In the genomic region with DNA sequence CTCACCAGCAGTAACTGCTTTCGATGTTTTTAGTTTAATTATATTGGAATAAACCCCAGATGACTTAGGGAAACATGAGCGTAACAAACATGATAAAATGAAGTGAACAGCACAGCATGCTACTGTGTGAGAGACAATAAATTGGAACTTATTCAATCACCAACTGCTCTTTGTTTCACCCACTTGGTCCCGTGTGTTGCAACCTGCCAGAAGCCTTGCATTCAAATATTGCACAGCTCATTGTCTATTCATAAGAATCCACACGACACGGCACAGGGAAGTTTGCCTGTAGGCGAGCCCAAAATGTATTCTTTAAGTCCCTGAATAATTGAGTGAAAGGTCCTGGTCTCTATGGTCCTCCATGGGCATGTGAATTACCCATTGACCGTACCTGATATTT, we compare ENCODE assay signal across 13 mouse cellular contexts.
A peak's percentile ranks its signal among the peaks of the same experiment; 100 is the strongest.
DNase-seq lines count a peak whose midpoint lies in the region; ATAC-seq lines count a peak whose summit lies in the region.
"Had no signal": no experiment of that assay in that cellular context is flagged by ENCODE, and none has a peak within 500 bp of the region (broad histone marks: within the 10 kb centered on the region; RNA-seq: fewer than 3 reads in every experiment).

No protein-coding gene starts in this region.

- no peaks in the 10 kb centered on the region for H3K27me3 ChIP-seq in forebrain, embryonic 15.5 days
- H3K27me3 ChIP-seq in forebrain, embryonic 13.5 days: no peaks in the 10 kb centered on the region
- no peaks in the 10 kb centered on the region for H3K27me3 ChIP-seq in hindbrain, embryonic 13.5 days
- H3K27me3 ChIP-seq in midbrain, embryonic 16.5 days (ENCODE audit: control insufficient read depth, insufficient read depth, low read depth, low read length): no peaks in the 10 kb centered on the region
- H3K27me3 ChIP-seq: heart, embryonic 12.5 days; intestine, embryonic 15.5 days had no signal

- peak; percentile 33 for DNase-seq in MN1 (ENCODE audit: low spot score)
- no peak for DNase-seq in adrenal gland, adult 18-20 months (ENCODE audit: low spot score in 2 of 2)
- DNase-seq in kidney, adult 11 months: no peak
- no peak for DNase-seq in cerebellum, postnatal 25 days
- DNase-seq: adrenal gland, postnatal 36 days; lung, adult 18-20 months had no signal

- H3K4me2 ChIP-seq in forebrain, embryonic 15.5 days (replicated peaks): no peak overlapping the region
- no peak overlapping the region for H3K4me2 ChIP-seq in forebrain, embryonic 13.5 days
- H3K4me2 ChIP-seq in hindbrain, embryonic 13.5 days: no peak overlapping the region
- no peak overlapping the region for H3K4me2 ChIP-seq in midbrain, embryonic 16.5 days (ENCODE audit: low read length)
- H3K4me2 ChIP-seq: heart, embryonic 12.5 days; intestine, embryonic 15.5 days; liver, embryonic 11.5 days had no signal

- no peak overlapping the region for H3K27ac ChIP-seq in forebrain, embryonic 15.5 days (replicated peaks)
- H3K27ac ChIP-seq in forebrain, embryonic 13.5 days: no peak overlapping the region
- H3K27ac ChIP-seq in hindbrain, embryonic 13.5 days: peak overlapping the region; percentile 70
- 0 out of 2 replicates have a peak overlapping the region, but pooled peaks have one; percentile 7 for H3K27ac ChIP-seq in midbrain, embryonic 16.5 days (ENCODE audit: low read length)
- H3K27ac ChIP-seq: intestine, embryonic 15.5 days had no signal

- H3K9ac ChIP-seq in forebrain, embryonic 15.5 days (replicated peaks): no peak overlapping the region
- no peak overlapping the region for H3K9ac ChIP-seq in forebrain, embryonic 13.5 days
- no peak overlapping the region for H3K9ac ChIP-seq in hindbrain, embryonic 13.5 days
- H3K9ac ChIP-seq in midbrain, embryonic 16.5 days (ENCODE audit: low read depth, low read length): no peak overlapping the region
- H3K9ac ChIP-seq: heart, embryonic 12.5 days; intestine, embryonic 15.5 days had no signal

- 41% methylated on average over 7 of the region's 7 CpGs for WGBS in forebrain, embryonic 15.5 days
- WGBS in forebrain, embryonic 13.5 days: 52% methylated on average over 7 of the region's 7 CpGs
- WGBS in hindbrain, embryonic 13.5 days: 40% methylated on average over 7 of the region's 7 CpGs
- 40% methylated on average over 7 of the region's 7 CpGs for WGBS in midbrain, embryonic 16.5 days

- no peaks in the 10 kb centered on the region for H3K36me3 ChIP-seq in forebrain, embryonic 15.5 days
- no peaks in the 10 kb centered on the region for H3K36me3 ChIP-seq in forebrain, embryonic 13.5 days (ENCODE audit: poor library complexity, severe bottlenecking)
- no peaks in the 10 kb centered on the region for H3K36me3 ChIP-seq in hindbrain, embryonic 13.5 days
- no peaks in the 10 kb centered on the region for H3K36me3 ChIP-seq in midbrain, embryonic 16.5 days (ENCODE audit: control insufficient read depth, insufficient read depth, low read length)
- H3K36me3 ChIP-seq: heart, embryonic 12.5 days; intestine, embryonic 15.5 days had no signal

- ATAC-seq in forebrain, embryonic 15.5 days (replicated peaks): 0 out of 2 replicates have a peak, but pooled peaks have one; percentile 16
- no peak for ATAC-seq in forebrain, embryonic 13.5 days
- ATAC-seq in hindbrain, embryonic 13.5 days (ENCODE audit: low FRiP score): 0 out of 2 replicates have a peak, but pooled peaks have one; percentile 39
- no peak for ATAC-seq in midbrain, embryonic 16.5 days
- ATAC-seq: intestine, embryonic 15.5 days had no signal

- H3K4me1 ChIP-seq in forebrain, embryonic 15.5 days: no peaks in the 10 kb centered on the region
- no peaks in the 10 kb centered on the region for H3K4me1 ChIP-seq in forebrain, embryonic 13.5 days
- peaks cover 17% of the 10 kb centered on the region for H3K4me1 ChIP-seq in hindbrain, embryonic 13.5 days (replicated peaks)
- H3K4me1 ChIP-seq in midbrain, embryonic 16.5 days (ENCODE audit: control insufficient read depth, insufficient read depth, low read length): no peaks in the 10 kb centered on the region
- H3K4me1 ChIP-seq: heart, embryonic 12.5 days; intestine, embryonic 15.5 days had no signal

- H3K9me3 ChIP-seq in forebrain, embryonic 15.5 days: no peaks in the 10 kb centered on the region
- no peaks in the 10 kb centered on the region for H3K9me3 ChIP-seq in forebrain, embryonic 13.5 days (replicated peaks)
- H3K9me3 ChIP-seq in hindbrain, embryonic 13.5 days: no peaks in the 10 kb centered on the region
- no peaks in the 10 kb centered on the region for H3K9me3 ChIP-seq in midbrain, embryonic 16.5 days (replicated peaks; ENCODE audit: control insufficient read depth, low read length, poor library complexity, severe bottlenecking)
- H3K9me3 ChIP-seq: heart, embryonic 12.5 days; intestine, embryonic 15.5 days had no signal

- no peak overlapping the region for H3K4me3 ChIP-seq in forebrain, embryonic 15.5 days
- H3K4me3 ChIP-seq in forebrain, embryonic 13.5 days: no peak overlapping the region
- H3K4me3 ChIP-seq in hindbrain, embryonic 13.5 days: no peak overlapping the region
- no peak overlapping the region for H3K4me3 ChIP-seq in midbrain, embryonic 16.5 days (ENCODE audit: low read depth, low read length)
- H3K4me3 ChIP-seq: heart, embryonic 12.5 days; intestine, embryonic 15.5 days had no signal

Comparison
In these comparisons a context has a peak if more than half of its experiments do, and no peak if none do; other contexts are left out.
1. ATAC-seq: peak in forebrain, embryonic 15.5 days (single experiment) and hindbrain, embryonic 13.5 days (single experiment); none in forebrain, embryonic 13.5 days (single experiment) and midbrain, embryonic 16.5 days (single experiment).
2. H3K27ac ChIP-seq: peak in hindbrain, embryonic 13.5 days (single experiment) and midbrain, embryonic 16.5 days (single experiment); none in forebrain, embryonic 15.5 days (single experiment) and forebrain, embryonic 13.5 days (single experiment).